Mouse (Mus musculus) C2C12 (cell line): ENCODE data around the gene Rabgap1l. TPM values are rescaled to one million over a fixed set of nuclear protein-coding genes. Genes with fewer than 3 reads are reported as not detected.

Experiments
- H3K27me3 ChIP-seq: one replicate; pipeline ENCODE4 v1.6.1; 2011; ENCODE audit not compliant: control insufficient read depth, insufficient read depth, insufficient read length
- H3K36me3 ChIP-seq: one replicate; pipeline ENCODE4 v1.6.1; 2011; ENCODE audit not compliant: control insufficient read depth, insufficient read depth
- H3K4me3 ChIP-seq: one replicate; pipeline ENCODE4 v1.5.1; 2011; ENCODE audit warnings: mild to moderate bottlenecking, control low read depth; ENCODE audit not compliant: poor library complexity, insufficient read depth, severe bottlenecking
- H3K79me2 ChIP-seq: one replicate; pipeline ENCODE4 v1.6.1; 2011; ENCODE audit not compliant: control insufficient read depth, insufficient read depth
- H3K79me3 ChIP-seq: one replicate; pipeline ENCODE4 v1.6.1; 2011; ENCODE audit warnings: low read depth, control low read depth
- H3ac ChIP-seq: one replicate; pipeline ENCODE3; 2011; ENCODE audit warnings: low read depth; ENCODE audit not compliant: control insufficient read depth, insufficient read length
- CEBPB ChIP-seq: IDR thresholded peaks from one replicate; pipeline ENCODE4 v1.6.1; 2011; ENCODE audit warnings: low read depth, mild to moderate bottlenecking, control low read depth, moderate library complexity
- CTCF ChIP-seq: IDR thresholded peaks from one replicate; pipeline ENCODE4 v1.5.1; 2011; ENCODE audit not compliant: control insufficient read depth, insufficient read depth, insufficient read length
- FOSL1 ChIP-seq: IDR thresholded peaks from one replicate; pipeline ENCODE4 v1.8.0; 2011; ENCODE audit warnings: mild to moderate bottlenecking, low read length; ENCODE audit not compliant: poor library complexity, insufficient read depth, severe bottlenecking
- MAX ChIP-seq: IDR thresholded peaks from one replicate; pipeline ENCODE4 v1.6.1; 2011; ENCODE audit warnings: mild to moderate bottlenecking, control low read depth
- MYOD1 ChIP-seq: IDR thresholded peaks from one replicate; pipeline ENCODE4 v1.6.1; 2011; ENCODE audit warnings: low read depth; ENCODE audit not compliant: control insufficient read depth, insufficient read length
- MYOG ChIP-seq: IDR thresholded peaks from one replicate; pipeline ENCODE4 v1.6.1; 2011; ENCODE audit not compliant: control insufficient read depth, insufficient read length; ENCODE audit errors: extremely low read depth
- USF1 ChIP-seq: IDR thresholded peaks from one replicate; pipeline ENCODE4 v1.6.1; 2011; ENCODE audit warnings: low read depth, mild to moderate bottlenecking, control low read depth, moderate library complexity
- polyA plus RNA-seq: library from polyadenylated mRNA; unstranded; fragments of >200 nt; fragmentation: generic; extraction: Trizol; gene quantifications from one replicate; pipeline ENCODE4 v1.2.1, GENCODE M21; 2012; ENCODE audit warnings: missing spikeins

The Rabgap1l gene
- polyA plus RNA-seq, 1 experiment = 3.2 TPM

DNA sequence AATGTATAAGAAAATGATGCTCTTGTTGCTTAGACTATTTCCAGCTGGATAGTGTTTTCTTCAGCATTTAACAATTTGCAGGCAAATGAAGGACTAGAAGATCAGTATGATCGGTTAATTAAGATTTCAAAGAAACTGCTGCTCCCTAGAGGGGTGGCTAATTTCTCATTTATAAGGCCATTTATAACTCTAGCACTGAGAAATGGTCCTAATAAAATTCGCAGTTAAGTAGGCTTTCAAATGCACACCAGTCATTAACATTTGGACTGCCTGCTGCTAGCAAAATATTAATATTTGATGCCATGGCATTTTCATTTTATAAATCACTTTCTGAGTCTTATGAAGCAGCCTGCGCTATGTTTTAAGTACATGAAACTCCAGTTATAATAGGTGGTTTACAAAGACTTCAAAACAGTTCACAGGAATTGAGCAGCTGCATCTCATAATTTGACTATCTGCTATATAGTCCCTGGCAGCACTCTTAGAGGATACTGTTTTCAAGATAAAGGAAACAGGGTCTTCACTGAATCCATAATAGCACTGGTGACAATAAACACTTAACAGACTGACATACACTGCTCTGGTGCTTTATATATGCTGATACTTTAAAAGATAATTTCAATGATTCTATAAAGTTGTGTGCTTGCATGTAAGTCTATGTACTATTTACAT is 296.0 kb downstream of the Rabgap1l start:
- H3K79me3 ChIP-seq = no peaks in the 10 kb centered on the region
- TF ChIP-seq MYOD1 (no peak), MYOG (no peak), CEBPB (no peak), CTCF (no peak), MAX (no peak), USF1 (no peak)

DNA sequence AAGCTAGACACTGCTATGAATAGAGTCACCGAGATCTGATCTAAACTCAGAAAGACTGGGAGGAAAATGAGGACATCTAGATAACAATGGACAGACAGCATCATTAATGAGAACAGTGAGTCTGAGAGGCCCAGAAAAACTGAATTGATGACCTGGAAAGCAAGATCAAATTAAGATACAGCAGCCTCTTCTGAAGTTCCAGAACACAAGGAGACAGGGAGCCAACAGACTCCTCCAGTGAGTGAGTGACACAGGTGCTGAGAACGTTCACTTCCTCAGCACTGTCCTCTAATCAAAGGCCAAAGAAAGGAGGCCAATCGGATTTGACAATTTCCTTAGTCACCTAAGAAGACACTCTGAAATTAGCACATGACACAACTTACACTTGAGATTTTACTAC is 307.3 kb downstream of the Rabgap1l start:
- no peaks in the 10 kb centered on the region for H3K36me3 ChIP-seq
- no peaks in the 10 kb centered on the region for H3K79me3 ChIP-seq
- no peak overlapping the region for H3K4me3 ChIP-seq
- no peak overlapping the region for H3ac ChIP-seq
- no peaks in the 10 kb centered on the region for H3K27me3 ChIP-seq
- TF ChIP-seq MYOD1 = no peak
- no peak for TF ChIP-seq FOSL1
- no peak for TF ChIP-seq MAX
- TF ChIP-seq USF1 = no peak
- no peak for TF ChIP-seq CEBPB
- TF ChIP-seq CTCF = no peak
- no peak for TF ChIP-seq MYOG
- H3K79me2 ChIP-seq = no peaks in the 10 kb centered on the region

More for the DNA sequence above, 296.0 kb downstream of the Rabgap1l start:
- Histone ChIP-seq H3K79me2 (no peaks in the 10 kb centered on the region), H3K36me3 (no peaks in the 10 kb centered on the region), H3K27me3 (no peaks in the 10 kb centered on the region), H3K4me3 (no peak overlapping the region), H3ac (no peak overlapping the region)

DNA sequence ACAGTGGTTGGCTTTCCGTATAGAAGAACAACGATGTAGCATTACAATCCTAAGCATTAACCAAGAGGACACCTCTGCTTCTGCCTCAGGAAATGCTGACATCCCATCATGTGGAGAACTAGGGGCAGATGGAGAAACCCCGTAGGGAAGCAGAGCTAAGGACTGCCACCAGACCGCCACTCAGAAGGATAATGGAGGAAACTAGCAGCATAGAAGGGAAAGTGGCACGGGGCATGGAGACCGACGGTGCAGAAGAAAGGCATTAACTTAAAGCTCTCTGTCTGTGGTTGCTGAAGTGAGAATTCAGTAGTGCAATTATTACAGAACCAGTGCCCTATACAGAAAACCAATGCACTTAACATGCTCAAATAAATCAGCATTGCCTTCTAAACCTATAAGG is 308.0 kb downstream of the Rabgap1l start:
- Histone ChIP-seq H3K36me3 (no peaks in the 10 kb centered on the region), H3K79me3 (no peaks in the 10 kb centered on the region), H3K27me3 (no peaks in the 10 kb centered on the region), H3K79me2 (no peaks in the 10 kb centered on the region), H3K4me3 (no peak overlapping the region), H3ac (no peak overlapping the region)
- no peak for TF ChIP-seq MAX
- TF ChIP-seq MYOD1 = no peak
- no peak for TF ChIP-seq USF1
- no peak for TF ChIP-seq FOSL1
- TF ChIP-seq CEBPB = no peak
- TF ChIP-seq MYOG = no peak
- no peak for TF ChIP-seq CTCF

DNA sequence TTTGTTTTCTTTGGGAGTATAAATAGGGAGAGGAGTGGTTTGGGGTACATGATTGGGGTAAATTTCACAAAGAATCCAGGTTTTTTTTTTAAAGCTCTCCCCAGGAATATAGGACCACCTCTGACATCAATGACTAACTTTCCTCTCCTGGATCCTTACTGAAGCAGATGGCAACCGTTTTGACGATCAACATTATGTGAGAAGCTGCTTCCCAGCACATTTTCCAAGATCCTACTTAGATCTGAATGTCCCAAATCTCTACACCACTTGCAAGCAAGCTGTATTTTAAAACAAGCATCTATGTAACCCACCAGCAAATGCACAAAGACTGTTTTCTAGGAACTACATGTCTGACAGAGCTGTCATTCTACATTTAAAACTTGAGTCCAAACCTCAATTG is 311.4 kb downstream of the Rabgap1l start:
- no peak overlapping the region for H3K4me3 ChIP-seq
- TF ChIP-seq CTCF (no peak), CEBPB (no peak), USF1 (no peak), MYOG (no peak), FOSL1 (no peak), MAX (no peak), MYOD1 (no peak)
- H3ac ChIP-seq = no peak overlapping the region
- no peaks in the 10 kb centered on the region for H3K79me2 ChIP-seq
- H3K79me3 ChIP-seq = no peaks in the 10 kb centered on the region
- H3K36me3 ChIP-seq = no peaks in the 10 kb centered on the region
- H3K27me3 ChIP-seq = no peaks in the 10 kb centered on the region

DNA sequence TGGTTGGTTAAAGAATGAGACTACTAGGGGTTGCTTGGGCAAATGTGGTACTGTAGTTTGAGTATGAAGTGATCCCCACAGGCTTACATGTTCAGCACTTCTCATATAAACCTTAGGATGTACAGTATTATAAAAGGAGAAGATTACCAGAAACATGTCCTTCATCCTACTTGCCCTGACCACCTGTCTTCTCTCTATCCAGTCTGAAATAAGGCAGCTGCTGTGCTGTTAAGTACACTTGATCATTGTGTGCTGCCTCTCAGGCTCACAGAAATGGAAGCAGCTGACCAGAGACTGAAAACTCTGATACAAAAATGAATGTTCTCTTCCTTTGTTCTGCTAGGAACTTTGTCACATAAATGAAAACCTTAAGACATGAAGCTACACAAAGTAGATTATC is 325.6 kb downstream of the Rabgap1l start:
- Histone ChIP-seq H3K4me3 (no peak overlapping the region), H3ac (no peak overlapping the region), H3K79me2 (no peaks in the 10 kb centered on the region), H3K79me3 (no peaks in the 10 kb centered on the region), H3K36me3 (no peaks in the 10 kb centered on the region), H3K27me3 (no peaks in the 10 kb centered on the region)
- no peak for TF ChIP-seq MYOG
- no peak for TF ChIP-seq FOSL1
- TF ChIP-seq CEBPB = no peak
- no peak for TF ChIP-seq CTCF
- TF ChIP-seq MYOD1 = no peak
- TF ChIP-seq USF1 = no peak
